Mouse (Mus musculus): ENCODE results near the gene Zfp91. TPM values are rescaled to one million over a fixed set of nuclear protein-coding genes. Genes with fewer than 3 reads are reported as not detected.

Gene Zfp91
- total RNA-seq, 4 experiments from 2014 or later, result 85.2 to 96.0 (median 91.8) TPM

Other genes starting within 250 kb of the Zfp91 start
- gene Gm4952, start 196.2 kb downstream of the Zfp91 start, total RNA-seq (2022), result under 1 TPM in 1 of 4 experiments, not detected in 3; 0.14 TPM
- gene Glyat, start 162.8 kb downstream of the Zfp91 start, total RNA-seq (2022), result not detected
- not detected for gene Olfr1442, start 125.7 kb downstream of the Zfp91 start, total RNA-seq (2022)
- not detected for gene Olfr1443, start 118.0 kb downstream of the Zfp91 start, total RNA-seq (2022)
- gene Keg1, start 100.3 kb downstream of the Zfp91 start, total RNA-seq (2022), result not detected
- 1 to 10 TPM; 3.2 to 4.3 (median 3.4) TPM for gene Cntf, start 30.5 kb downstream of the Zfp91 start, total RNA-seq (2022)
- 1 to 10 TPM; 1.5 to 3.8 (median 2.1) TPM for gene Lpxn, start 67 bp upstream of the Zfp91 start, total RNA-seq (2022)
- gene Gm5244, start 50.6 kb upstream of the Zfp91 start, total RNA-seq (2022), result not detected
- not detected for gene Olfr1444, start 61.2 kb upstream of the Zfp91 start, total RNA-seq (2022)
- gene Olfr1445, start 87.7 kb upstream of the Zfp91 start, total RNA-seq (2022), result not detected
- not detected for gene Olfr1446, start 97.4 kb upstream of the Zfp91 start, total RNA-seq (2022)
- gene Olfr1447, start 107.6 kb upstream of the Zfp91 start, total RNA-seq (2022), result not detected
- not detected for gene Olfr1448, start 128.3 kb upstream of the Zfp91 start, total RNA-seq (2022)
- gene Olfr1449, start 134.7 kb upstream of the Zfp91 start, total RNA-seq (2022), result not detected
- not detected for gene Olfr1450, start 154.1 kb upstream of the Zfp91 start, total RNA-seq (2022)
- gene Olfr1451, start 198.9 kb upstream of the Zfp91 start, total RNA-seq (2022), result not detected
- gene Olfr1453, start 232.2 kb upstream of the Zfp91 start, total RNA-seq (2022), result not detected